Mouse (Mus musculus) ES-Bruce4 (cell line): ENCODE data around the gene Myo1d.

ENCODE experiments used
- CTCF ChIP-seq: IDR thresholded peaks from one replicate; pipeline ENCODE4 v1.8.1; 2011; ENCODE audit warnings: low read depth, low read length
- EP300 ChIP-seq: IDR thresholded peaks from 2 replicates; pipeline ENCODE4 v1.6.1; 2011; ENCODE audit warnings: low read depth, low read length; ENCODE audit not compliant: insufficient read depth
- POLR2A ChIP-seq: IDR thresholded peaks from one replicate; pipeline ENCODE4 v1.8.1; 2011; ENCODE audit warnings: low read length; ENCODE audit not compliant: insufficient read depth

DNA sequence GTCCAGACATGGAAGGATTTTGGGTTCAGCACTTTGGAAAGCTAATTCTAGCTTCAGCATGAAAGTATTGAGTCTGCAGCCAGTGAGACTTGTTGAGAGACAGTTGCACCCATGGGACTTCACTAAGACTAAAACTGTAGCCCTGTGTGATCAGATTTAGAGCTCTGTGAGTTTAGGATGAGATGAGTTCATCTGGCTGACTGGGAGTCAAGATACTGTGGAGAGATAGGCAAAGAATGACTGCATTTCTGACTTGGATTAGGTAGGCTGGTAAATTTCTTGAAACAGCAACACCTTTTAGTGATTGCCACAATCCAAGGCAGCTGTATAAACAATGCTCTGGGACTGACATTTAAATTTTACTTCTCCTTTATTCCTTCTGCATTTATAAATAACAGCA lies 61.8 kb downstream of the Myo1d start:
- TF ChIP-seq CTCF: no peak
- no peak for TF ChIP-seq POLR2A
- no peak for TF ChIP-seq EP300
